Comparison of ENCODE assay signal across 8 mouse cellular contexts in genomic region chr17:28177540-28178046, GRCm38 (mm10). TPM values are rescaled to one million over a fixed set of nuclear protein-coding genes. Genes with fewer than 3 reads are reported as not detected.
DNase-seq lines count a peak whose midpoint lies in the region; ATAC-seq and TF ChIP-seq lines count a peak whose summit lies in the region.

No protein-coding gene starts in this region.

- no peak for DNase-seq in heart, postnatal 36 days
- no peak for DNase-seq in Patski (ENCODE audit: low read depth, low spot score)
- no peak for DNase-seq in layer of hippocampus, adult 11-12 months (ENCODE audit: low spot score)
- DNase-seq in frontal cortex, postnatal 14 days (ENCODE audit: low spot score in 2 of 2) = no peak

- WGBS in heart, embryonic 12.5 days = 10% methylated on average over 22 of the region's 22 CpGs
- 7% methylated on average over 20 of the region's 22 CpGs for WGBS in forebrain, embryonic 15.5 days
- WGBS in limb, embryonic 13.5 days = 11% methylated on average over 14 of the region's 22 CpGs
- WGBS in midbrain, embryonic 16.5 days = 7% methylated on average over 19 of the region's 22 CpGs

- no peak for TF ChIP-seq CTCF in Patski (IDR thresholded peaks at IDR 0.05)

- POLR2A ChIA-PET in Patski (lab: Charles Lee) = interaction anchor here (0.6 kb wide), 1 partner anchor 33 kb away, joined by 7 read pairs; no protein-coding TSS in a partner anchor

- H3K4me2 ChIP-seq in heart, embryonic 12.5 days = peak overlapping the region; percentile 92
- H3K4me2 ChIP-seq in forebrain, embryonic 15.5 days (replicated peaks) = peak overlapping the region; percentile 86
- H3K4me2 ChIP-seq in limb, embryonic 13.5 days (replicated peaks) = peak overlapping the region; percentile 98
- H3K4me2 ChIP-seq in midbrain, embryonic 16.5 days (ENCODE audit: low read length) = peak overlapping the region; percentile 81

- peak overlapping the region; percentile 70 for H3K4me3 ChIP-seq in heart, embryonic 12.5 days
- peak overlapping the region; percentile 96 for H3K4me3 ChIP-seq in forebrain, embryonic 15.5 days
- peak overlapping the region; percentile 76 for H3K4me3 ChIP-seq in limb, embryonic 13.5 days
- H3K4me3 ChIP-seq in midbrain, embryonic 16.5 days (ENCODE audit: low read depth, low read length) = peak overlapping the region; percentile 84

- H3K4me1 ChIP-seq in heart, embryonic 12.5 days (replicated peaks) = peaks cover 72% of the 10 kb centered on the region
- H3K4me1 ChIP-seq in forebrain, embryonic 15.5 days = peaks cover 31% of the 10 kb centered on the region
- H3K4me1 ChIP-seq in limb, embryonic 13.5 days = peaks cover 57% of the 10 kb centered on the region
- peaks cover 29% of the 10 kb centered on the region for H3K4me1 ChIP-seq in midbrain, embryonic 16.5 days (ENCODE audit: control insufficient read depth, insufficient read depth, low read length)

- peak overlapping the region; percentile 74 for H3K27ac ChIP-seq in heart, embryonic 12.5 days (ENCODE audit: poor library complexity, severe bottlenecking)
- H3K27ac ChIP-seq in forebrain, embryonic 15.5 days (replicated peaks) = peak overlapping the region; percentile 91
- peak overlapping the region; percentile 94 for H3K27ac ChIP-seq in limb, embryonic 13.5 days
- H3K27ac ChIP-seq in midbrain, embryonic 16.5 days (ENCODE audit: low read length) = peak overlapping the region; percentile 92

- peak overlapping the region; percentile 88 for H3K9ac ChIP-seq in heart, embryonic 12.5 days
- peak overlapping the region; percentile 96 for H3K9ac ChIP-seq in forebrain, embryonic 15.5 days (replicated peaks)
- peak overlapping the region; percentile 95 for H3K9ac ChIP-seq in limb, embryonic 13.5 days
- peak overlapping the region; percentile 97 for H3K9ac ChIP-seq in midbrain, embryonic 16.5 days (ENCODE audit: low read depth, low read length)

- peak; percentile 78 for ATAC-seq in heart, embryonic 12.5 days (ENCODE audit: insufficient number of reproducible peaks, low FRiP score)
- ATAC-seq in Patski = peak; percentile 20
- ATAC-seq in forebrain, embryonic 15.5 days (replicated peaks) = peak; percentile 70
- peak; percentile 72 for ATAC-seq in limb, embryonic 13.5 days (ENCODE audit: low FRiP score, low read depth)
- ATAC-seq in midbrain, embryonic 16.5 days = peak; percentile 25

- H3K27me3 ChIP-seq in heart, embryonic 12.5 days (replicated peaks) = no peaks in the 10 kb centered on the region
- H3K27me3 ChIP-seq in Patski = no peaks in the 10 kb centered on the region
- H3K27me3 ChIP-seq in forebrain, embryonic 15.5 days = no peaks in the 10 kb centered on the region
- H3K27me3 ChIP-seq in limb, embryonic 13.5 days = no peaks in the 10 kb centered on the region
- no peaks in the 10 kb centered on the region for H3K27me3 ChIP-seq in midbrain, embryonic 16.5 days (ENCODE audit: control insufficient read depth, insufficient read depth, low read depth, low read length)

- in situ Hi-C loops in Patski (cut with MboI; ENCODE audit: low pct_unique_long_range_greater_than_20kb) = no loop called here

- CTCF ChIA-PET in Patski (lab: Charles Lee) = no interaction called here

- H3K36me3 ChIP-seq in heart, embryonic 12.5 days = no peaks in the 10 kb centered on the region
- H3K36me3 ChIP-seq in forebrain, embryonic 15.5 days = no peaks in the 10 kb centered on the region
- peaks cover 3% of the 10 kb centered on the region; the same call in 1 of the 2 replicates for H3K36me3 ChIP-seq in limb, embryonic 13.5 days
- H3K36me3 ChIP-seq in midbrain, embryonic 16.5 days (ENCODE audit: control insufficient read depth, insufficient read depth, low read length) = no peaks in the 10 kb centered on the region

- intact Hi-C loops in heart, postnatal 36 days (cut with DNase I) = no loop called here

- H3K9me3 ChIP-seq in heart, embryonic 12.5 days (replicated peaks) = no peaks in the 10 kb centered on the region
- H3K9me3 ChIP-seq in forebrain, embryonic 15.5 days = no peaks in the 10 kb centered on the region
- H3K9me3 ChIP-seq in limb, embryonic 13.5 days = no peaks in the 10 kb centered on the region
- H3K9me3 ChIP-seq in midbrain, embryonic 16.5 days (replicated peaks; ENCODE audit: control insufficient read depth, low read length, poor library complexity, severe bottlenecking) = no peaks in the 10 kb centered on the region

RNA-seq across cellular contexts. Expression of gene Zfp523, which starts 0.7 kb away (rescaled TPM):
- 26.8 and 27.1 TPM in 2 replicates for polyA plus RNA-seq in heart, embryonic 12.5 days (2016; fragmentation: Nextera tagmentation; extraction: Ambion mirVana)
- total RNA-seq in heart, postnatal 36 days (2021) = 10 to 100 TPM; 14.3 to 16.0 TPM
- polyA plus RNA-seq in Patski (2021) = 65.9 TPM
- 39.6 and 40.7 TPM in 2 replicates for polyA plus RNA-seq in forebrain, embryonic 15.5 days (2015; fragmentation: Nextera tagmentation; extraction: Ambion mirVana)
- polyA plus RNA-seq in limb, embryonic 13.5 days (2015; fragmentation: Nextera tagmentation; extraction: Ambion mirVana) = 42.2 and 43.6 TPM in 2 replicates
- polyA plus RNA-seq in midbrain, embryonic 16.5 days (2015; fragmentation: Nextera tagmentation; extraction: Ambion mirVana) = 40.4 and 42.1 TPM in 2 replicates

RNA-seq across cellular contexts. Expression of gene Def6, which starts 30.0 kb away (rescaled TPM):
- polyA plus RNA-seq in heart, embryonic 12.5 days (2016; fragmentation: Nextera tagmentation; extraction: Ambion mirVana) = 3.3 and 4.9 TPM in 2 replicates
- 1 to 10 TPM; 3.1 to 3.2 TPM for total RNA-seq in heart, postnatal 36 days (2021)
- polyA plus RNA-seq in Patski (2021) = 1.4 TPM
- 3.7 and 4.8 TPM in 2 replicates for polyA plus RNA-seq in forebrain, embryonic 15.5 days (2015; fragmentation: Nextera tagmentation; extraction: Ambion mirVana)
- 10.8 and 12.1 TPM in 2 replicates for polyA plus RNA-seq in limb, embryonic 13.5 days (2015; fragmentation: Nextera tagmentation; extraction: Ambion mirVana)
- polyA plus RNA-seq in midbrain, embryonic 16.5 days (2015; fragmentation: Nextera tagmentation; extraction: Ambion mirVana) = 6.1 and 6.8 TPM in 2 replicates

RNA-seq across cellular contexts. Expression of gene Scube3, which starts 35.7 kb away (rescaled TPM):
- 1.1 and 1.2 TPM in 2 replicates for polyA plus RNA-seq in heart, embryonic 12.5 days (2016; fragmentation: Nextera tagmentation; extraction: Ambion mirVana)
- total RNA-seq in heart, postnatal 36 days (2021) = under 1 TPM; 0.53 to 0.70 TPM
- polyA plus RNA-seq in Patski (2021) = 17.9 TPM
- 3.9 and 4.2 TPM in 2 replicates for polyA plus RNA-seq in forebrain, embryonic 15.5 days (2015; fragmentation: Nextera tagmentation; extraction: Ambion mirVana)
- 10.3 and 11.3 TPM in 2 replicates for polyA plus RNA-seq in limb, embryonic 13.5 days (2015; fragmentation: Nextera tagmentation; extraction: Ambion mirVana)
- polyA plus RNA-seq in midbrain, embryonic 16.5 days (2015; fragmentation: Nextera tagmentation; extraction: Ambion mirVana) = 5.4 and 5.8 TPM in 2 replicates

RNA-seq across cellular contexts. Expression of gene Ppard, which starts 54.9 kb away (rescaled TPM):
- polyA plus RNA-seq in heart, embryonic 12.5 days (2016; fragmentation: Nextera tagmentation; extraction: Ambion mirVana) = 1.1 and 1.4 TPM in 2 replicates
- 10 to 100 TPM; 33.3 to 40.1 TPM for total RNA-seq in heart, postnatal 36 days (2021)
- 30.9 TPM for polyA plus RNA-seq in Patski (2021)
- polyA plus RNA-seq in forebrain, embryonic 15.5 days (2015; fragmentation: Nextera tagmentation; extraction: Ambion mirVana) = 1.3 and 1.4 TPM in 2 replicates
- 3.0 and 3.4 TPM in 2 replicates for polyA plus RNA-seq in limb, embryonic 13.5 days (2015; fragmentation: Nextera tagmentation; extraction: Ambion mirVana)
- 1.2 and 1.6 TPM in 2 replicates for polyA plus RNA-seq in midbrain, embryonic 16.5 days (2015; fragmentation: Nextera tagmentation; extraction: Ambion mirVana)

Comparison
In these comparisons a context has a peak if more than half of its experiments do, and no peak if none do; other contexts are left out.
1. ATAC-seq: peak in every context shown above with its lines; median percentile 78 in heart, embryonic 12.5 days; 72 in limb, embryonic 13.5 days; 70 in forebrain, embryonic 15.5 days; 25 in midbrain, embryonic 16.5 days; 20 in Patski.